10 mouse cellular contexts compared by ENCODE assay signal in genomic region chr17:26767100-26767753, GRCm38 (mm10).
"Had no signal": no experiment of that assay in that cellular context is flagged by ENCODE, and none has a peak within 500 bp of the region (broad histone marks: within the 10 kb centered on the region; RNA-seq: fewer than 3 reads in every experiment).

No protein-coding gene starts in this region.

- ATAC-seq: midbrain, embryonic 13.5 days had no signal

- DNase-seq: kidney, adult 11 months; kidney, postnatal 14 days; layer of hippocampus, postnatal 36 days; lung, postnatal 14 days; right cerebral cortex, postnatal 25 days; thymus, postnatal 36 days had no signal

- H3K4me2 ChIP-seq: limb, embryonic 12.5 days; lung, embryonic 15.5 days; midbrain, embryonic 13.5 days had no signal

- H3K4me3 ChIP-seq: limb, embryonic 12.5 days; lung, embryonic 15.5 days; midbrain, embryonic 13.5 days had no signal

- H3K27ac ChIP-seq: limb, embryonic 12.5 days; lung, embryonic 15.5 days; macrophage; midbrain, embryonic 13.5 days had no signal

- H3K36me3 ChIP-seq: lung, embryonic 15.5 days had no signal

- H3K4me1 ChIP-seq: limb, embryonic 12.5 days; lung, embryonic 15.5 days; midbrain, embryonic 13.5 days had no signal

- H3K9me3 ChIP-seq: limb, embryonic 12.5 days; lung, embryonic 15.5 days; midbrain, embryonic 13.5 days had no signal

- H3K9ac ChIP-seq: limb, embryonic 12.5 days; lung, embryonic 15.5 days; midbrain, embryonic 13.5 days had no signal

- H3K27me3 ChIP-seq: limb, embryonic 12.5 days; lung, embryonic 15.5 days; midbrain, embryonic 13.5 days had no signal
